8 mouse cellular contexts compared by ENCODE assay signal in genomic region chr3:114029971-114030635, GRCm38 (mm10). TPM values are rescaled to one million over a fixed set of nuclear protein-coding genes. Genes with fewer than 3 reads are reported as not detected.
A peak's percentile ranks its signal among the peaks of the same experiment; 100 is the strongest.
DNase-seq lines count a peak whose midpoint lies in the region; ATAC-seq and TF ChIP-seq lines count a peak whose summit lies in the region.

Gene Col11a1 (plus strand): TSS chr3:114030540.

- H3K27me3 ChIP-seq in hindbrain, embryonic 16.5 days (replicated peaks; ENCODE audit: control insufficient read depth, insufficient read depth, low read length): no peaks in the 10 kb centered on the region
- no peaks in the 10 kb centered on the region for H3K27me3 ChIP-seq in midbrain, embryonic 11.5 days (ENCODE audit: control insufficient read depth, insufficient read depth, low read length)
- H3K27me3 ChIP-seq in small intestine, adult 2 months (ENCODE audit: control insufficient read depth, insufficient read depth, low read length): no peaks in the 10 kb centered on the region; the same call in 1 of the 2 replicates

- no peaks in the 10 kb centered on the region for H3K36me3 ChIP-seq in hindbrain, embryonic 16.5 days (ENCODE audit: control insufficient read depth, insufficient read depth, low read length)
- H3K36me3 ChIP-seq in midbrain, embryonic 11.5 days (ENCODE audit: control insufficient read depth, insufficient read depth, low read length): no peaks in the 10 kb centered on the region
- no peaks in the 10 kb centered on the region for H3K36me3 ChIP-seq in small intestine, adult 2 months (ENCODE audit: control insufficient read depth, insufficient read depth, low read length)

- WGBS in hindbrain, embryonic 16.5 days: under 1% methylated on average over 19 of the region's 19 CpGs
- WGBS in midbrain, embryonic 11.5 days: under 1% methylated on average over 19 of the region's 19 CpGs
- 3% methylated on average over 19 of the region's 19 CpGs for WGBS in small intestine, adult 2 months

- H3K4me3 ChIP-seq in hindbrain, embryonic 16.5 days (ENCODE audit: low read length): peak within 1 kb of the TSS; percentile 66
- H3K4me3 ChIP-seq in midbrain, embryonic 11.5 days (ENCODE audit: low read depth, low read length): peak within 1 kb of the TSS; percentile 52
- H3K4me3 ChIP-seq in small intestine, adult 2 months (ENCODE audit: low read depth, low read length): peak within 1 kb of the TSS; percentile 8; the same call in 1 of the 2 replicates

- peak within 1 kb of the TSS; percentile 86 for H3K4me2 ChIP-seq in hindbrain, embryonic 16.5 days (ENCODE audit: low read length)
- peak within 1 kb of the TSS; percentile 59 for H3K4me2 ChIP-seq in midbrain, embryonic 11.5 days

- no peaks in the 10 kb centered on the region for H3K9me3 ChIP-seq in hindbrain, embryonic 16.5 days (ENCODE audit: control insufficient read depth, low read length)
- H3K9me3 ChIP-seq in midbrain, embryonic 11.5 days (ENCODE audit: control insufficient read depth, low read length): no peaks in the 10 kb centered on the region

- TF ChIP-seq POLR2A in small intestine, adult 2 months (IDR thresholded peaks at IDR 0.05; ENCODE audit: low read depth, low read length): no peak

- ATAC-seq in hindbrain, embryonic 16.5 days: peak; percentile 99
- ATAC-seq in midbrain, embryonic 11.5 days (ENCODE audit: low FRiP score): peak; percentile 99

- peak within 1 kb of the TSS; percentile 68 for H3K9ac ChIP-seq in hindbrain, embryonic 16.5 days (ENCODE audit: low read depth, low read length)
- H3K9ac ChIP-seq in midbrain, embryonic 11.5 days (ENCODE audit: low read length): peak within 1 kb of the TSS; percentile 63

- DNase-seq in ZHBTc4 (ENCODE audit: low read depth, low spot score): peak; percentile 85
- DNase-seq in cerebellum, postnatal 14 days: peak; percentile 85 to 86
- peak; percentile 50 to 64 for DNase-seq in frontal cortex, postnatal 14 days (ENCODE audit: low spot score in 2 of 2)
- DNase-seq in left cerebral cortex, adult 8-10 months (ENCODE audit: low spot score in 2 of 2): peak; percentile 13 to 41
- DNase-seq in midbrain, embryonic 11.5 days (ENCODE audit: low spot score, missing footprints): peak; percentile 98
- no peak for DNase-seq in spleen, postnatal 14 days (ENCODE audit: low spot score in 2 of 2)

- TF ChIP-seq CTCF in small intestine, adult 2 months (IDR thresholded peaks at IDR 0.05; ENCODE audit: extremely low read depth, insufficient read length, insufficient replicate concordance, low read depth, low read length): no peak

- H3K4me1 ChIP-seq in hindbrain, embryonic 16.5 days (ENCODE audit: control insufficient read depth, insufficient read depth, low read depth, low read length): peaks cover 2% of the 10 kb centered on the region; the same call in 1 of the 2 replicates
- H3K4me1 ChIP-seq in midbrain, embryonic 11.5 days (ENCODE audit: control insufficient read depth, insufficient read depth, low read length): peaks cover 9% of the 10 kb centered on the region
- H3K4me1 ChIP-seq in small intestine, adult 2 months (ENCODE audit: control insufficient read depth, insufficient read depth, insufficient read length, low read length): no peaks in the 10 kb centered on the region

- peak within 1 kb of the TSS; percentile 34; the same call in 1 of the 2 replicates for H3K27ac ChIP-seq in hindbrain, embryonic 16.5 days (ENCODE audit: low read depth, low read length)
- peak within 1 kb of the TSS; percentile 35; the same call in 1 of the 2 replicates for H3K27ac ChIP-seq in midbrain, embryonic 11.5 days (ENCODE audit: low read depth, low read length)
- H3K27ac ChIP-seq in small intestine, adult 2 months (ENCODE audit: insufficient read depth, low read depth, low read length): no peak within 1 kb of the TSS

RNA-seq across cellular contexts. Expression of gene Col11a1, which starts in this region (rescaled TPM):
- 12.7 and 16.9 TPM in 2 replicates for polyA plus RNA-seq in hindbrain, embryonic 16.5 days (2015; fragmentation: Nextera tagmentation; extraction: Ambion mirVana)
- total RNA-seq in left cerebral cortex, adult 8-10 months (2022): 1 to 10 TPM; 5.3 to 7.1 (median 6.8) TPM
- 13.5 and 16.0 TPM in 2 replicates for polyA plus RNA-seq in midbrain, embryonic 11.5 days (2014; fragmentation: Nextera tagmentation; extraction: Ambion mirVana)
- polyA plus RNA-seq in small intestine, adult 2 months (2012; rRNA removed): 0.01 TPM in 1 of 2 replicates, not detected in the other

Comparison
In these comparisons a context has a peak if more than half of its experiments do, and no peak if none do; other contexts are left out.
1. RNA of gene Col11a1 (polyA plus RNA-seq): 13.5 to 16.0 TPM in midbrain, embryonic 11.5 days and 12.7 to 16.9 TPM in hindbrain, embryonic 16.5 days; 0.01 TPM in small intestine, adult 2 months; every median in the first group is over 10 times any median in the second.
2. DNase-seq: peak in ZHBTc4 (single experiment), cerebellum, postnatal 14 days (2 of 2), frontal cortex, postnatal 14 days (2 of 2), left cerebral cortex, adult 8-10 months (2 of 2) and midbrain, embryonic 11.5 days (single experiment); none in spleen, postnatal 14 days (0 of 2).
3. H3K4me3 ChIP-seq: peak in every context shown above with its lines; median percentile 66 in hindbrain, embryonic 16.5 days; 52 in midbrain, embryonic 11.5 days; 8 in small intestine, adult 2 months.